Mouse (Mus musculus) layer of hippocampus, adult 8-10 months (tissue): ENCODE measurements around the gene Pabpc1l. TPM values are rescaled to one million over a fixed set of nuclear protein-coding genes. Genes with fewer than 3 reads are reported as not detected.

Experiments
- DNase-seq, 2 experiments: peaks; one replicate each; pipeline ENCODE4 v3.0.0; 2022; ENCODE audit warnings: low spot score in 2 of 2
- total RNA-seq, 4 experiments: library from RNA; stranded (reverse); gene quantifications; 2 replicates each; pipeline ENCODE4 v1.2.4; 2022

Gene Pabpc1l
- 1 to 10 TPM in 1 of 4 experiments, under 1 TPM in 3; 0.45 to 1.5 (median 0.87) TPM for total RNA-seq

GRCm38 (mm10) chr2:164025150-164025549 lies at the start of gene Pabpc1l:
Pabpc1l (plus strand) TSS chr2:164025450.
- no peak for DNase-seq

GRCm38 (mm10) chr2:163976448-163976847 lies 48.8 kb upstream of the Pabpc1l start:
- DNase-seq: no peak

DNA sequence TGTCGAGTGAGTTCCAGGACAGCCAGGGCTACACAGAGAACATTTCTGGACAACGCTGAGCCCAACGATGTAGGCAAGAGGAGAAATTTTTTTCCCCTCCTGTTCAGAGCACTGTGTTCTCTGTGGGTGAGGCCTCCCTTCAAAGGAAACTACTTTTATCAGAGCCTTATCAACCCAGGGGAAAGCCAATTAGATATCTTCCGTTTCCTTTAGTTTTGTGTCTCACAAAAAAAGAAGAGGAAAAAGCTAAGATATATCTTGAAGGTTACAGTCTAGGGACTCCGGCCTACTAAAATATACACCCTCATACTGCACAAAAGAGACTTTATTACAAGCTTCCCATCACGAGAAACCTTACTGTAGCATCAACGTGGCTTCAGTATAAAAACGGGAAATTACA lies 38.0 kb upstream of the Pabpc1l start:
- no peak for DNase-seq

GRCm38 (mm10) chr2:163992871-163993270 lies 32.4 kb upstream of the Pabpc1l start:
- no peak for DNase-seq

DNA sequence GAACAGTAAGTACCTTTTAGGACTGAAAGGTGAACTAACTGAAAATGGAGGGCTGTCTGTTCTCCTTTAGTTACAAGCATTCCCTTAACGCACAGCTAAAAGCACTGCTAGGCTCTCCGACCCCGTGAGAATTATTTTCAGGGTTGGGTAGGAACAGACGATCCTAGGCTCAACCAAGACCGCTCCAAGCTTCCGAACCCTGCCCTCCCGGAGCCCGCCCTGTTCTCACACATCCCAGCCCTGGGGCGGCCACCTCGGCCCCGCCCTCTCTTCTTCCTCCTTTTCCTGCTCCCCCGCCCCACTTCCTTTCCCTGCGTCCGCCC lies 30.6 kb upstream of the Pabpc1l start, which contains the start of gene Ywhab:
TSS of gene Ywhab (plus strand) at position 307 of the 323 bp plus-strand sequence.
- no peak for DNase-seq

DNA sequence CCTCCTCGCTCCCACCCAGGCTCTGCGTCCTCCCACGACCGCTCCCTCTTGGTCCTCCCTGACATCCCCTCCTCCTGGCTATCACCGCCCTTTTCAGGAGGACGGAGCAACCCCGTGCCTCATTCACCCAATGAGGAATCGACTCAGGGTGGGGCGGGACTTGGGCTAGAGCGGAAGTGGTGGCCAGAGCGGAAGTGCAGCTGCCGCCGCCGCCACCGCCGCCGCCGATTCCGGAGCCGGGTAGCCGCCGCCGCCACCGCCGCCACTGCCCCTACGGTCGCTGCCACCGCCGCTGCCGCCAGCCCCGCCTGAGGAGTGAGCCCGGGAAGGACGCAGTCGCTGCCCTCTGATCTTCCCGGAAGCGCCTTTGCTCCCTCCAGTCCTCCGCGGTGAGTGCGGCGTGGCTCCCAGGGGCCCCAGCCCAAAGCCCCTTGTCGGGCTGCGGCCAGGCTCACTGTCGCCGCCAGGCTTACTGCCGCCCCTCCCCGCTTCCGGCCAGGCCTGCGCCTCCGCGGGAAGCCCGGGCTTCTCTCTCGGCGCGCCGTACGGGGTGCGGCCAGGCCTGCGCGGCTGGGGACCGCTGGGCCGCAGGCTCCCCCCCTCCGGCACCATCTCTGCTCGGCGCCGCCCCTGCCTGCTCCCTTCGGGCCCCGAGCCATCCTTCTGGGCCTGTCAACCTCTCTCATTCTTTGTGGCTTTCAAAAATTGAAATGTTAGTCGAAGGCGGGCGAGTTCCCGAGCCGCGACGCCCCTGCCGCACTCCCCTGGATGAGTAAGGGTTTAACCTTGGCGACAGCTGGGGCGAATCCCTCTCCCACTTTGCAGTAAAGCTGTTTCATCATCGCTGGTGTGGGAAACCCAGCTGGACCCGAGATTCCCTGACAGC lies 30.0 kb upstream of the Pabpc1l start:
- peak; percentile 89 to 95 for DNase-seq

GRCm38 (mm10) chr2:163996275-163996674 lies 29.0 kb upstream of the Pabpc1l start:
- no peak for DNase-seq

DNA sequence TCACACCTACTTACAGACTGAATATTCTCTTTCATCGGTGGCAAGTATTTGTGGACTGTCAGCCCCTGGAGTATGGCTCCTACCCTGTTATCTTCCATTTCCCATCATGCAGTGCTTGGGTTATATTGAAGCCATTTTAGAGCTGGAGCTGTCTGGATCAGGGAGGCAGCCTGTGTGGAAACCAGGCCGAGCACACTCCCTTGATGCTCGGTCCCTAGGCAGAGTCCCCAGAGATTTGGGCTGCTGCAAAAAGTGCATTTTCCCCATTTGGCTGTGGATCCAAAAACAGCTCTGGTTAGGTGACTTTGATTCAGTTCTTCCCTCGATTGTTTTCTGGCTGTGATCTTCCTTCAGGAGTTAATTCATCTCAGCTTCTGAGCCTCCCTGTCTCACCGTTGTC lies 28.4 kb upstream of the Pabpc1l start:
- no peak for DNase-seq

DNA sequence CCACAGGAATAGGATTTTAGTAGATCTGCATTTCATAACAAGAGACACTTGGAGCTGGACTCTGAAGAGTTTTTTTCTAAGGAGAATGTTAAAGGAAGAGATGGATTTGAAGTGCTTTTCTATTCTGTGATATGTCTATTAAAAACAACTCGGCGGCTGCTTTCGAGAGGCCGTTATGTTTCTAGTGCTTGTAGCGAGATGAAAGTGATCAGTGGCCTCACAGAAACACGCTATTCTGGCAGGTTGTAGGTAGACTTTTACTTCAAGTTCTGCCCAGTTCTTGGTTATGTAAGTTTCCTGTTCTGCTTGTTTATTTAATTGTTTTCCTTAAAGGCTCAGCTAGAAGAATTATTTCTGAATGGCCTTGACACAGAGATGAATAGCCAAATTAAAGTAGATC lies 26.3 kb upstream of the Pabpc1l start:
- DNase-seq: no peak

GRCm38 (mm10) chr2:164002637-164003036 lies 22.6 kb upstream of the Pabpc1l start:
- DNase-seq: peak; percentile 53 to 60

DNA sequence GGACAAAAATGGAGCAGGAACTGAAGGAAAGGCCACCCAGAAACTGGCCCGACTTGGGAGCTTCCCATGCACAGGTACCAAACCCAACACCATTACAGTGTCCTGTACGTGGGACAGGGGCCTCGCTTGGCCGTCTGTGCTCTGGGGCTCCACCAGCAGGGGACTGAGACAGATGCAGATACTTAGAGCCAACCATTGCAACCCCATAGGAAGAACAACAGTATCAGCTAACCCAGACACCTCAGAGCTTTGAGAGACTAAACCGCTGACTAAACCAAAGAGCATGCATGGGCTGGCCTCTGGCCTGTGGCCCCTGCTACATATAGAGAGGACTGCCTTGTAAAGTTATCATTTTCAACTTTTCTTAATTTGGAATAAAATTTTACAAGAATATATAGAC lies 20.7 kb upstream of the Pabpc1l start:
- DNase-seq: no peak

GRCm38 (mm10) chr2:164006932-164007331 lies 18.3 kb upstream of the Pabpc1l start:
- DNase-seq: no peak

- no peak for DNase-seq
Observed at GRCm38 (mm10) chr2:164007547-164007946, 17.7 kb upstream of the Pabpc1l start.

- DNase-seq: no peak
Observed at GRCm38 (mm10) chr2:164007987-164008545, 17.2 kb upstream of the Pabpc1l start.

GRCm38 (mm10) chr2:164009227-164009626 lies 16.0 kb upstream of the Pabpc1l start:
- no peak for DNase-seq

DNA sequence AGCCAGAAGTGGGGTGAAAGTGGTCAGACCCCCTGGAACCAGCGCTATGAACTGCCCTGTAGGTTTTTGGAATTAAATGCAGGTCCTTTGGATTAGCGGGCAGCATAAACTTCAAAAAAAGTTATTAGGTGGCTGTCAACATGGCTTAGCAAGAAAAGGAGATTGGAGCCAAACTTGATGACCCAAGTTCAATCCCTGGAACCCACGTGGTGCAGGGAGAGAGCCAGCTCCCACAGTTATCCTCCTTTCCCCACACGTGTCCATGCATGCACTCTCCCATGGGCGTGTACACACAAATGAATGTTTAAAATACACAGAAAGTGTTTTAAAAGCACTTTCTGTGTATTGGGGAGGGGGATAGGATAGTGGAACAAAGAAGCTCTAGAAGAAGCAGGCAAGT lies 14.8 kb upstream of the Pabpc1l start:
- DNase-seq: no peak

GRCm38 (mm10) chr2:164010944-164011343 lies 14.3 kb upstream of the Pabpc1l start:
- no peak for DNase-seq

DNA sequence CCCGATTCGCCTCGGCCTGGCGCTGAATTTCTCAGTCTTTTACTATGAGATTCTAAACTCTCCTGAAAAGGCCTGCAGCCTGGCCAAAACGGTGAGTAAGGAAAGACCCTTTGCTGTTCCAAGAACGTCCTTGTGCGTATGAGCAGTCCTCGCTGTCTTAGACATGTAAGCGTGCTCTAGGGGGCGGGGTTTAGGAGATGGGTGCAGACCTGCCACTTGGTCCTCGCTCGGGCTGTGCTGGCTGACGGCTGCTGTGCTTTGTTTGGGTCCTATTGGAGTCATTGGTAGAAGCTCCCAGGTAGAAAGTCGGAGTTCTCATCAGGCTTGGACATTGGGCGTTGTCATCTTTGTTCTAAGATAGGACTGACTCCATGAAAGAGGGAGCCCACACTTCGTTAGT lies 9.9 kb upstream of the Pabpc1l start:
- no peak for DNase-seq

DNA sequence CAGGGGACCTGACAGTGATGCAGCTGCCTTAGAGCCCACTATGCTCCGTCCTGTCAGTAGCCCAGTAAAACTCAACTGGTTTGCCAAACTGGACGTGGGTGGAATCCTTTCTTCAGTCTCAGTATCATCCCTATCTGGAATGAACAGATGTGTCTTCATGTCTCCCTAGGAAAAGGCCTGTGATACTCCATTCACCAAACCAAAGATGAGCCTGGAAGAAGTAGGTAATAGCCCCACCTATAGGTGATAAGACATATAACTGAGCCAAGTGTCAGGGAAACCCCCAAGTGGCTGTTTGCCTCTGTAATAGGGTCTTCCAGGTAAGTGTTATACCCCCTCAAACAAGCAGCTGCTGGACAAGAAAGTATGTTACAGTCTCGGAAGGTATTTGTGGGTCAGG lies 6.3 kb upstream of the Pabpc1l start:
- no peak for DNase-seq

- DNase-seq: no peak
Observed at GRCm38 (mm10) chr2:164019943-164020342, 5.3 kb upstream of the Pabpc1l start.

DNA sequence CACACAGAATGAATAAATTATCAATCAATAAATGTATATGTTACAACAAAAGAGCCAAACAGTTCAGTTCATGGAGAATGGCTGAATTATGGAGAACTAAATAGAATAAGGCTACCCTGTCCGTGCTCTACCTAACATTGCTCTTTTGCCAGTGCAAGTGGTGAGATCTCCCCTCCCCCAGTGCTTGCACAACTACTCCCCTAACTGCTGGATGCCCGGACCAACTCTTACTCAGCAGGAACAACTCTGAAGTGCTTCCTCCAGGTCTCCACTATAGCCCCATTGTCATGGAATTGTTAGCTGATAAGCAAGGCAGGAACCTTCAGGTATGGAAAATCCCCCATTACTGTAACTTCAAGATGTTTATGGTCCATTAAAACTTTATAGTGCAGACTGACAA lies 3.1 kb upstream of the Pabpc1l start:
- DNase-seq: no peak

GRCm38 (mm10) chr2:164031147-164031546 lies 5.9 kb downstream of the Pabpc1l start:
- DNase-seq: no peak

GRCm38 (mm10) chr2:164032973-164033372 lies 7.7 kb downstream of the Pabpc1l start:
- DNase-seq: no peak
